Mouse (Mus musculus): ENCODE results near the gene Stpg4.

DNA sequence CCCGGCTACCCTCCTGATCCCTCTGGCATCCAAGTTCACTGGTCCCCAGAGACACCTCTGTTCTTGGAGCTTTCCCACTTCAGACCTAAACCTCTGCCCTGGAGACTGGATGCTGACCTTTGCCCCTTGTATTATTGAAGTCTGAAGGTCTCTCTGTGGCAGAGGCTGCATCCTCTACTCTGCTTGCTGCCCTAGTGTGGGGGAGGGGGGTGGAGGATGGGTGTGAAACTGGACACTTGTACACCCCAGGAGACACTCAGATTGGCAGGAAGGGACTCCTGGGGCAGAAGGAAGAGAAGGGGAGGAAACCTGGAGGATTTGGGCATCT is 74.7 kb downstream of the Stpg4 start:
- TF ChIP-seq CTCF (IDR thresholded peaks at IDR 0.05 in 2 of 3, conservative IDR thresholded peaks at IDR 0.05 in 1 of 3; ENCODE audit: control insufficient read depth in 1 of 3, insufficient read depth in 1 of 3, low read depth in 2 of 3, low read length in 3 of 3, poor library complexity in 1 of 3, severe bottlenecking in 1 of 3) (no peak), USF2 (IDR thresholded peaks at IDR 0.05; ENCODE audit: borderline replicate concordance in 1 of 2, insufficient read depth in 1 of 2, low read depth in 1 of 2, low read length in 2 of 2) (no peak), MAX (IDR thresholded peaks at IDR 0.05; ENCODE audit: low read length) (no peak), MAFK (IDR thresholded peaks at IDR 0.05; ENCODE audit: borderline replicate concordance, low read depth, low read length) (no peak), CHD2 (IDR thresholded peaks at IDR 0.05; ENCODE audit: low read length) (no peak), TCF12 (IDR thresholded peaks at IDR 0.05; ENCODE audit: low read depth, low read length) (no peak), POLR2A (IDR thresholded peaks at IDR 0.05; ENCODE audit: control insufficient read depth in 1 of 2, insufficient read depth in 1 of 2, low read depth in 1 of 2, low read length in 2 of 2, poor library complexity in 1 of 2) (no peak), GATA1 (IDR thresholded peaks at IDR 0.05; ENCODE audit: low read depth, low read length) (no peak), E2F4 (IDR thresholded peaks at IDR 0.05; ENCODE audit: borderline replicate concordance, low read depth, low read length) (no peak), RAD21 (IDR thresholded peaks at IDR 0.05; ENCODE audit: low read depth, low read length) (no peak), MYC (IDR thresholded peaks at IDR 0.05; ENCODE audit: low read depth, low read length) (no peak)
